Comparison of ENCODE assay signal across 9 mouse cellular contexts in the genomic region with DNA sequence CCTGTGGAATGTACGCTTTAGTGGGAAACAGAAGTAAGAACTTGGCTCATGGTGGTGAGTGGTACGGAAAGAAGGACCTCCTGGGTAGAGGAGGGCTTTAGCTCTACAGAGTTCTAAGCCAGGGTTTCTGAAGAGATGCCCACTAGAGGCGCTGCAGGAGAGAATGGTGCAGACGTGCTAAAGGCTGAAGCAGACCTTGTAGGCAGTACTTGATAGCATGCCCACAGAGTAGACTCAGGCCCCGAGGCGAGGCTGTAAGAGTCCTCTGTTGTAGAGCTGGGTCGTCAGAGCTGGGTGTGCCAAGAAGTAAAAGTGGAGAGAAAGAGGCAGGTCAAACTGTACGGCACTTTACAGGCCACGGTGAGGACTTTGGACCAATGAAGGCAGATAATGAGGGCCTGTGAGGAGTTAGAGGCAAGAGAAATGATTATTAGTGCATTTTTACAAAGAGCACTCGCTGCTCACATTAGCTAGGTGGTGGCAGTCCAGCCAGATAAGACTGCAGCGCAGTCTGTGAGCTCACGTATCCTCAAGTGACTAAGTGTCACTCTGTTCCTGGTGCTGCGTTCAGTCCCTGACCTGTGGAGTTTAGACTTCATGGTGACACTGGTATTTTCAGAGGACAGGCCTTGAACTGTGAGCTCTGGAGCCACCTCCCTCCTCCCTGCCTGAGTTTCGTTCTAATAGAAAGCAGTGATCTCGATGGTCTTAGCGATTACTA. TPM values are rescaled to one million over a fixed set of nuclear protein-coding genes. Genes with fewer than 3 reads are reported as not detected.
DNase-seq lines count a peak whose midpoint lies in the region; ATAC-seq and TF ChIP-seq lines count a peak whose summit lies in the region.
"Had no signal": no experiment of that assay in that cellular context is flagged by ENCODE, and none has a peak within 500 bp of the region (broad histone marks: within the 10 kb centered on the region; RNA-seq: fewer than 3 reads in every experiment).

No protein-coding gene starts in this region.

- no peaks in the 10 kb centered on the region for H3K9me3 ChIP-seq in lung, embryonic 14.5 days (ENCODE audit: low read depth, low read length)
- no peaks in the 10 kb centered on the region for H3K9me3 ChIP-seq in embryonic facial prominence, embryonic 10.5 days

- WGBS in lung, embryonic 14.5 days = 79% methylated on average over 16 of the region's 16 CpGs
- WGBS in embryonic facial prominence, embryonic 10.5 days = 82% methylated on average over 16 of the region's 16 CpGs

- H3K36me3 ChIP-seq in lung, embryonic 14.5 days (ENCODE audit: insufficient read depth) = peaks cover 84% of the 10 kb centered on the region
- H3K36me3 ChIP-seq in embryonic facial prominence, embryonic 10.5 days (replicated peaks) = peaks cover 94% of the 10 kb centered on the region

- no peak for ATAC-seq in lung, embryonic 14.5 days (ENCODE audit: insufficient read depth)

- no peak overlapping the region for H3K27ac ChIP-seq in lung, embryonic 14.5 days (ENCODE audit: low read depth)
- H3K27ac ChIP-seq in embryonic facial prominence, embryonic 10.5 days (replicated peaks) = no peak overlapping the region

- peak; percentile 54 for TF ChIP-seq CTCF in lung, embryonic 14.5 days (IDR thresholded peaks at IDR 0.05; ENCODE audit: low read depth)

- no peak overlapping the region for H3K4me3 ChIP-seq in lung, embryonic 14.5 days (ENCODE audit: low read depth, low read length)
- H3K4me3 ChIP-seq in embryonic facial prominence, embryonic 10.5 days = no peak overlapping the region
- H3K4me3 ChIP-seq: erythroblast, embryonic 14.5 days had no signal

- DNase-seq in cerebellum, postnatal 14 days = peak; percentile 33 to 62
- no peak for DNase-seq in cerebellum, postnatal 4 days (ENCODE audit: low spot score in 2 of 2)
- DNase-seq in lung, embryonic 14.5 days = peak; percentile 55
- no peak for DNase-seq in lung, adult 18-20 months
- peak; percentile 27 for DNase-seq in embryonic facial prominence, embryonic 10.5 days (ENCODE audit: low spot score)
- DNase-seq in lung, postnatal 36 days = peak; percentile 63
- no peak for DNase-seq in gastrocnemius, adult 18-20 months (ENCODE audit: low spot score)
- no peak for DNase-seq in frontal cortex, postnatal 10 days (ENCODE audit: low spot score in 2 of 2)

- no peaks in the 10 kb centered on the region for H3K27me3 ChIP-seq in lung, embryonic 14.5 days (ENCODE audit: insufficient read depth, low read length)
- no peaks in the 10 kb centered on the region for H3K27me3 ChIP-seq in embryonic facial prominence, embryonic 10.5 days (replicated peaks; ENCODE audit: low read depth, poor library complexity, severe bottlenecking)

- H3K9ac ChIP-seq in lung, embryonic 14.5 days = no peak overlapping the region

- no peak overlapping the region for H3K4me2 ChIP-seq in lung, embryonic 14.5 days

- H3K4me1 ChIP-seq in lung, embryonic 14.5 days (ENCODE audit: insufficient read depth) = no peaks in the 10 kb centered on the region
- H3K4me1 ChIP-seq in embryonic facial prominence, embryonic 10.5 days = peaks cover 11% of the 10 kb centered on the region

RNA-seq across cellular contexts. Expression of gene Eid3, which starts 9.8 kb away (rescaled TPM):
- 0.43 and 0.50 TPM in 2 replicates for polyA plus RNA-seq in lung, embryonic 14.5 days (2014; fragmentation: Nextera tagmentation; extraction: Ambion mirVana)
- 0.52 and 0.57 TPM in 2 replicates for polyA plus RNA-seq in embryonic facial prominence, embryonic 10.5 days (2016; fragmentation: Nextera tagmentation; extraction: Ambion mirVana)
- 1 to 10 TPM in 1 of 2 experiments, under 1 TPM in 1; 0.90 to 1.1 TPM for total RNA-seq in gastrocnemius, adult 18-20 months (2021)

RNA-seq across cellular contexts. Expression of gene Txnrd1, which starts 42.5 kb away (rescaled TPM):
- 151 and 163 TPM in 2 replicates for polyA plus RNA-seq in lung, embryonic 14.5 days (2014; fragmentation: Nextera tagmentation; extraction: Ambion mirVana)
- 169 and 177 TPM in 2 replicates for polyA plus RNA-seq in embryonic facial prominence, embryonic 10.5 days (2016; fragmentation: Nextera tagmentation; extraction: Ambion mirVana)
- 10 to 100 TPM; 52.6 to 65.1 TPM for total RNA-seq in gastrocnemius, adult 18-20 months (2021)

Comparison
In these comparisons a context has a peak if more than half of its experiments do, and no peak if none do; other contexts are left out.
1. DNase-seq: peak in cerebellum, postnatal 14 days (2 of 2), lung, embryonic 14.5 days (single experiment), embryonic facial prominence, embryonic 10.5 days (single experiment) and lung, postnatal 36 days (single experiment); none in cerebellum, postnatal 4 days (0 of 2), lung, adult 18-20 months (0 of 2), gastrocnemius, adult 18-20 months (single experiment) and frontal cortex, postnatal 10 days (0 of 2).